Mouse (Mus musculus) right cerebral cortex, postnatal 10 days (tissue): Measurements from ENCODE around the gene Ndufb3.
"Not testable (repeated sequence)": the region's sequence is repeated elsewhere in the genome, so short reads cannot be mapped to it uniquely, and the experiment has no call there.

ENCODE experiments used
- DNase-seq, 2 experiments: peaks; one replicate each; pipeline ENCODE4 v3.0.0; 2021; ENCODE audit warnings: low spot score in 2 of 2

Gene Ndufb3

DNA sequence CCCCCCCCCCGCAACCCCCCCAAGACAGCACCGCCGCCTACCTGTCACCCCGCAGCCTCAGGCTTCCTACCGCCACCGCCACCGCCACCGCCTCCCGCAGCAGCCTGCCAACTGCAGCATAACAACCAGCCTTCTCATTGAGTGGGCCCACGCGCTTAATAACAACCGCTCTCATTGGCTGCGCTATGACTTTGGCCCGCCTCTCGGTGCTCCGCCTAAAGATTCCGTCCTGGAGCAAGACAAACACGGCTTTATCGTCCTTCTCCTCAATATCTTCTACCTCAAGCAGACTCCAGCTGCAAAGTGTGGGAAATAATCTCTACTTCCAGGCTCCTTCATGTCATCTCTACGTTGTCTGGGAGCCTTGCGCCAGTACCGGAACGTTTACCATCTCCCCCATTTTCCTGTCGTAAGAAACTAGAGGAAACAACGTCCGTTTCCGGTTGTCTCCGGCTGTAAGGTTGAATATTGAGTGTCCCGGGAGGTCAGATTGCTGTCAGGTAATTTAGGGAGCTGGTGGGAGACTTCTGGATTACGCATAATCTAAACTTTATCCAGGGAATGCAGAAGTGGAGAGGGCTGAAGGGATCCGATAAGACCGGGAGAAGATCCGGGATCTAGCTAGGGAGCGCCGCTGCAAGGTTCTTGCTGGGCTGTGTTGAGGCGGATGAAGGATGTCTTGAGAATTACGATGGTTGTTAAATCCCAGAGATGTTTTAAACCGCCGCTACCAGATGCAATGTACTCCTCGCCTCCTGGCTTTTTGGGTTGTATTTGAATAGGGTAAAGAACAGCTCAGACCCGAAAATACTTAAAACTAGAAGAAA lies at the start of gene Ndufb3, which contains the start of gene Fam126b:
Gene Ndufb3 (plus strand): TSS at position 214 of the 827 bp plus-strand sequence.
Gene Fam126b (minus strand): TSS at position 153 of the 827 bp plus-strand sequence.
- DNase-seq, result peak; percentile 94 to 95

DNA sequence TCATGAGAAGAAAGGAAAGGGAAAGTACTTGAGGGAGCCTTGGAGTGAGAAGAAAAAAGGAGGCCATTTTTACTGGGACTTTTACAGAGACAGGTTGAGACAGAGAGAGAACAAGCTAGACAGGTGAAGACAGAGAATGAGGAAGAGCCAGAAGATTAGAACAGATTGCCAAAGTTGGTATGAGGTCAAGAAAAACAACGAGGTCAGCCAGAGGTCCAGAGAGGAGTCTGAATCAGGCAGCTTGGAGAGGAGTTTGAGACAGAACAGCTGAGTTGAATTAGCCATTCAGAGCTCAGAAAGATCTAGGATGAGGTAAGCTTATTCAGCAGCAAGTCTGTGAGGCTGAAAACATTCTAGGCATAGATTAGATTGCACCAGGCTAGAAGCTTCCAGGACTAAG lies 44.8 kb upstream of the Ndufb3 start:
- no peak for DNase-seq

DNA sequence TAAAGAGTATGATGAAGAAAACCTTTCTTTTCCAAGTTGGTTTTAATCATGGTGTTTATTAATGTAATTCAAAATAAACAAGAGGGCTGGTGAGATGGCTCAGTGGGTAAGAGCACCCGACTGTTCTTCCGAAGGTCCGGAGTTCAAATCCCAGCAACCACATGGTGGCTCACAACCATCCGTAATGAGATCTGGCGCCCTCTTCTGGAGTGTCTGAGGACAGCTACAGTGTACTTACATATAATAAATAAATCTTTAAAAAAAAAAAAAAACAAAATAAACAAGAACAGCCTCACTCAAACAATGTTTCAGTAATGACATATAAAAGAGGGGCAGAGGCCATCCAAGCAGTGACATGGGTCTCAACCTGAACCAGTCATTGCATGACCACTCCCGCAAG lies 25.8 kb upstream of the Ndufb3 start:
- DNase-seq, result not testable (repeated sequence)

DNA sequence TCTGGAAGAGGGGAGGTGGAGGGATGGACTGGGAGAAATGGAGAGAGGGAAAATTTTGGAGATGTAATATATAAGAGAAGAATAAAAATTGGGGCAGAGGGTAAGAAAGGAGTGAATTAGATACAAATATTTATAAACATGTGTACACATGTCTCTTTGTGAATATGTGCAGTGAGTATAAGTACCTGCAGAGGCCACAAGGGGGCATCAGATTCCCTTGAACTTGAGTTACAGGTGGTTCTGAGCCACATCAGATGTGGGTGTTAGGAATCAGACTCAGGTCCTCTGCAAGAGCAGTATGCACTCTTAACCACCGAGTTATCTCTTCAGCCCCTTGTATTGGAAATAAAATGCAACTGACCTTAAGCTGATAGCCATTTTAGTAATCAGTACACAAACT lies 23.7 kb upstream of the Ndufb3 start:
- peak in 1 of 2 experiments; percentile 32 for DNase-seq

DNA sequence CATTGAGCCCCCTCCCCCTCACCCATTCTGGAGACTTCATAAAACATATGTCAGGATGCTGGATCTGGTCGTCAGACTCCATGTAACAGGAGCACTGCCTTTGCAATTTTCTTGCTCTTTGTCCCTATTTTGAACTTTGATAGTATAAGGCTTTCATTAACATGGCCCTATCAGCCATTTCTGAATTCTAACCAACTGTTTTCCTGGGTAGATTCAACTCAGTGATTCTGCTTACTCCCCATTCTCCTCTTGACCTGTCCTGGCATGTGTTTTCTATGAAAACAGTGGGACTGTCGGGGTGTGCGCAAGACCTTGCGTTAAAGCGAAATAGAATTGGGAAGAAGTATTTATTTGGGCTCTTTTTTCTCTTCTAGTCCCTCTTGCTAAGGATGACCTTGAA lies 21.2 kb upstream of the Ndufb3 start:
- DNase-seq, result no peak

DNA sequence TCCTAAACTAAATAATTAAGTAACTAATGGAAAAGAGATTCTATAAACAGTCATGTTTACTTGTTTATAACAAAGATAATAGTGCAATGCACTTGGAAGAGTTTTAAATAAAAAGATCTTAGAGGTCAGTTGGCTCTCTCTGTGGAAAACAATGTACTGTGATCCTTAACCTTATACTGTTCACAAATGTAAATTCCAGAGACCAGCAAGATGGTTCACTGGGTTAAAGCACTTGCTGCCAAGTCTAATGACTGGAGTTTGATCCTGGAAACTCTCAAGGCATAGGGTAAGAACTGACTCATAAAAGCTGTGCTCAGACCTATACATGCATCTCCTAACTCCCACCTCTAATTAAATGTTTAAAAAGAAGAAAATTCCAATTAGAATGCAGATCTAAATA lies 19.6 kb upstream of the Ndufb3 start:
- no peak for DNase-seq

DNA sequence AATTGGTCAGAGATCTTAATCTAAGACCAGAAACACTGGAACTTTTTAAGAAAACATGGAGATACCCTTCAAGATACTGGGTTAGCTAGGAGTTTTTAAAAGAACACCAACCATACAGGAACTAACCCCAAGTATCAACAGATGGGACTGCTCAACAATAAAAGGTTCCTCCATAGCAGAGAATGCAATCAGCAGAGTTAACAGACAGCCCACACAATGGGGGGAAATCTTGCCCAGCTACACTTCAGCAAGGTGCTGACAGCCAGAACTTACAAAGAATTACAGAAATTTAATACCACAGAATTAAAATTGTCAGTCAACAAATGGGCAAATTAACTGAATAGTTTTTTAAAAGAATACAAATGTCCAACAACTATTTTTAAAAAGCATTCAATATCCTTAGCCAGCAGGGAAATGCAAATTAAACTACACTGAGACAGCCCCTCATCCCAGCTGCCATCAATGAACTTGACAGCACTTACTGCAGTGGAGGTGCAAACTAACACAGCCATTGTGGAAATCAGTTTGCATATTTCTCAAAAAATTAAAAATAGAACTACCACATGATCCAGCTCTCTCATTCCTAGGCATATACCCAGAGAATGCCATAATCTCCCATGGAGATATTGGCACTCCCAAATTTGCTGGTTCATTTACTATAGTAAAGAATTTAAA lies 17.6 kb upstream of the Ndufb3 start:
- no peak for DNase-seq

DNA sequence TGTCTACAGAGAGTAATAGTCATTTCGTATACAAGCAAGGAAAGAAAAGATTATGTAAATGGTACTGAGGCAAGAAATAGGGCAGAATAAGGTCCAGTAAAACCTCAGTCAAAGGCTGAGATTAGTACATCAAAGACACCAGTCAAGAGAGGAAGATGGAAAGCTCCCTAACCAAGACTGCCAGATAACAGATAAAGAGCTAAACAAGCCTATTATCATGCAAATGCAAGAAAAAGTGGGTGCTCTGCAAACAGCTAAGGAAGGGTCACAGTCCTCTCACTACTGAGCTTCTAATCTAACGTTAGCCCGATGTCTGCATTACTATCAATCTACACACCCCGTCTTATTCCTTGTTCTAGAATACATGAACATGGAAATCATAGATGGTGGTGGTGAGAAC lies 15.7 kb upstream of the Ndufb3 start:
- no peak for DNase-seq

DNA sequence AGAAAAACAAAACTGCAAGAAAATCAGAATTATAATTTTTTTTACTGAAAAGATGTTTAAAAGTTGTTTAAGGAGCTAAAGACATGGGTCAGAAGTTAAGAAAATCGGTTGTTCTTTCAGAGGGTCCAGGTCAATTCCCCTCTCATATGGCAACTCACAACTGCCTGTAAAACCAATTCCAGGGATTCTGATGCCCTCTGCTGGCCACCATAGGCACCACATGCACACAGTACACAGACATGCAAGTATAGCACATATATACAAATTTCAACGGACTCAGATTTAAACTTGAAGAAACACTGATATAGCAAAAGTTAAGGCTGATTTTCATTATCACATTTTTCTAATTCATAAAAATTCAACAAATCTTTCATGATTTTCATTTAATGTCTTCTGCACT lies 7.0 kb upstream of the Ndufb3 start:
- DNase-seq, result peak in 1 of 2 experiments; percentile 38

DNA sequence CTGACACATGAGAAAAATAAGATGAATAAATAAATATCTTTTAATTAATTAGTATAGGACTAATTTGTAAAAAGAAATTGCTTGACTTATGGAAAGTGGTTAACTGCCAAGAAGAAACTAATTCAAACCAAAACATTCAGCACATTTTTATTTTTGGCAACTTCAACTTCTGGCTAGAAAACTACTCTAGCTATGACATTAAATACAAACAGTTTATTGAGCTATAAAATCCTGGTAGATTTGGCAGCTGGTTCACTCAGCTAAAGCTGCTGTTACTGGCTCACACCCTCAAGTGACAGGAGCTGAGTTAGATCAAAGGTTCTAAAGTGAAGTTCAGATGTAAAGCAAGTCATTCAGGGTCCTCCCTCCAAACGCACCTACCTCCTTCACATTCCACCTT lies 3.6 kb upstream of the Ndufb3 start:
- DNase-seq, result no peak

DNA sequence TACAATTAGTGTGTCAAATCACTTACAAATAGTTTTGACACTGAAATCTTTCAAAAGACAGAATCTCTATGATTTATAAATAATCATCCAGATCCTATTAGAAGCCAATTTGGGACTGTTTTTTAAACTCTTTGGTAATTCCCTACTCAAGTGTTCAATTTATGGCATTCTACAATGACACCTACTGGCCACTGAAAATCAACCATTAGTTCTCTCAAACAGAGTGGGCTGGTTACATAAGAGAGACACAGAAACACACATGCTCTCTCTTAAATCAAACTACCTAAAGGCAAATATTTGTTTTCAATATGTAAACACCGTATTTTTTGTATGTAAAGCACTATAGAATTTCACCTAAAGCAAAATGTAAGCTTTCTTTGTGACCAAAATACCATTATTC lies 1.9 kb upstream of the Ndufb3 start:
- no peak for DNase-seq

DNA sequence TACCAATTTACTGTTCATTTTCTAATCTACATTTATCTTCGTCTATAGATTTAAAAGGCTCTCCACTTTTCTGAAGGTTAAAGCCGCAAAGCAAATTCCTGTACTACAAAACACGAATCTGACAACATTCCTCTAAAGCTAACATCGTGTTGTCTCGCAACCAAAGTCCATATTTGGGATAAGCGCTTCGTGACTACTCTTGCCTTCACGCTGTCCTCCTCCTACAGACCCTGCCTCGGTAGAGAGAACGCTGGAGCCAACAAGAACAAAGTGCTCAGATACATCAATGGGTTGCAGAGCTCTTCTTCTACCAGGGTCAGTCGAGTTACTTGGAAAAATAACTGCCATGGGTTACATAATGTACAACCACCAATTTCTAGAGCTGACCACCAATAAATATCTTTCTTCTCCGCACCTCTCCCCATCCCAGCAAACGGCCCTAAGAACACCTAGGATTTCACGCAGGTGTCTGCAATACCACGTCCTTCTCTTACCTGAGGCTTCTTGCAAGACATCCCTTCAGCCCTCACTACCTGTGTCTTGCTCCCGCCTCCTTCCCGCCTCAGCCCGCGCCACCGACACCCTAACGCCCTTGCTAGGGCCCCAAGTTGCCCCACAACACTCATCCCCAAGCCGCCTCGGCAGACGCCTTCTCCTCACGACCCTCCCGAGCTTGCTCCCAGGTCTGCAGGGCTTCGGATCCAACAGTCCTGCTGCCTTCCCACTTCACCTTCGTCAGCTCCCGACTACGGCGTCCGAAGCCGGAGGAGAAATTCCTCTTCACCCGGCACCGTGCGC lies 612 bp upstream of the Ndufb3 start:
- DNase-seq, result no peak

DNA sequence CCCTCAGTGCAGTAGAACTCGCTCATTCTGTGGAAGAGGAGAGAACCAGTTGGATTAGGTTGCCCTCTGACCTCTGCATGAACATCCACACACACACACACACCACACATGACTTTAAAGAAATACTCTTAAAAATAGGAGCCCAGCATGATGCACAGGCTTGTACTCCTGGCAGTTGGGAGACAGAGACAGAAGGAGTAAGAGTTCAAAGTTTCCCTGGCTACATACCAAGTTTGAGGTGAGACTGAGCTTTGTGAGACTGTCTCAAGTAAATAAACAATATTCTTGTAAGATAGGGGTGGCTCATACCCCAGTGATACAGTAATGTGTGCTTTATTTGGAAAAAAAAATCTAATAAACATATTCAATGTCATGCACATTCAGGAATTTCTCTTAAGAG lies 1.3 kb downstream of the Ndufb3 start:
- no peak for DNase-seq

DNA sequence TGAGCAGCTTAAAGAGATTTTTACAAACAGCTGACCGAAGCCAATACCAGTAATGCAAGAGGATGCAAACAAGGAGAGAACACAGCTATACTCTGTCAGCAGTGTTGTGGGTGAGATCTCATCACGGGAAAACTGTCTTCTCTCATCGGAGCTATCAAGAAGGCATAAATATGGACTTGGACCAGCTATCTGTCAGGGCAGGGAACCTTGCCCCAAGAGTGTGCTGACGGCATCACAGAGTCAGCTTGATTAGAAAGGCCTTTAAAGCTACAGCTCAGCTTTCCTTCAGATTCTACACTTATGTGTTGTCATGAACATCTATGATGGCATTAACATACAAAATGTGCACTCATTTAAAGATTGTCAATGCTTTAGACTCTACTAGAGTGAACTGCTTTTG lies 16.5 kb downstream of the Ndufb3 start:
- DNase-seq, result no peak

DNA sequence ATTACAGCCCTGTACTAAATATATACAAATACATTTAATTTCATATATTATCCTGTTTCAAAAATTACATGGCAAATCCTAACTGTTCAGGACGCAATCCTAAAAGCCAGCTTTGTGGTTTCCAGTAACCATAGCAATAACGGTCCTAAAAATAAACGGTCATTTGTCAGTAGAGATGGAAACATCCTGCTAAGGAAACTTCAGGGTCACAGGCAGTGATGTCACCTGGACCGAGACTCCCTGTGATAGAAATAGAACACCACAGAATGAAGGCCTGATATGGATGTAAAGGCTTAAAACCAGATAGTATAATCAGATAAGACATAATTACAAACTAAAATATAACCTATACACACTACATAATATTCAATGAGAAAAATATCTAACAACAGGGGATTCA lies 17.6 kb downstream of the Ndufb3 start:
- DNase-seq, result no peak

DNA sequence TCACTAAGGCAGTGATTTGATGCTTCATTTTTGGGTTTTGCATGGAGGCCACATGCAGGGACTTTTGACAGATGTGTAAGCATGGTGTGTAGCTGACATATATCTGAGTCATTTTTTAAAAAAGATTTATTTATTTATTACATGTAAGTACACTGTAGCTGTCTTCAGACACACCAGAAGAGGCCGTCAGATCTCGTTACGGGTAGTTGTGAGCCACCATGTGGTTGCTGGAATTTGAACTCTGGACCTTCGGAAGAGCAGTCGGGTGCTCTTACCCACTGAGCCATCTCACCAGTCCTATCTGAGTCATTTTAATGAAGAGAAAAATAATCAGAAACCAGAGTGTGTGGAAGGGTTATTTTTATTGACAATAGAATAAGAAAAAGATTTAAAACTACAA lies 23.4 kb downstream of the Ndufb3 start:
- not testable (repeated sequence) for DNase-seq

DNA sequence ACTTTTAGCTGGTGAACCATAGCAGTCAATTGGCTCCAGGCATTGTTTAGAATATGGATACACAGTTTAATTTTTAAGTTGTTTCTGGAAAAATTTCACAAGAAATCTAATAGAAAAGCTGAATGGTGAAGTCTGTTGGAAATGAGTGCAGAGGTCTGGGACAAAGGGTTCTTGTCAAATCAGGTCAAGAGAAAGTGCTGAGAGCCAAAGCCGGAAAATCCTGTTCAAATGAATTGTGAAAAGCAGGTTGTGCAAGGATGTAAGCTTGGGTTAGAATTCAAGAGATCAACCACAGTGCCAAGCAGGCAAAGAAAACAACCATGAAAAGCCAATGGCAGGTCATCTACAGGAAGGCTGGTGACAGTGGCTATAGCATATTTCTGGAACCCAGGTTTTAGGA lies 24.0 kb downstream of the Ndufb3 start:
- no peak for DNase-seq

DNA sequence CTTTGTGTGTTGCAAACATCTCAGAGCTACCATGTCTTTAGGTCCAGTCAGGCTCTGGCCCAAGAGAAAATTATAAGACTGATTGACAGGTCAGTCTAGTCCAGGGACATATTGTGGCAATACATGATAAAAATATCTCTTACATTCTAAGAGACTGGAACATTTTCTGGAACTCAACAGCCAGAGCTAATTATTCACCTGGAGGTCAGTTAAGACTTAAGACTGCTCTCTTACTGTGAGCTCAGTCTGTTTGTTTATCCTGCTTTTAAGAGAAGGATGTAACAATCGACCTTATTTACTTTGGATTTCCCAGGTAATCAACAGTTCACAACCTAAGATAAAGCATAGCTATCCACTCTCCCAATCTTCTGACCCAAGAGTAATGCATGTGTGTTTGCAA lies 24.4 kb downstream of the Ndufb3 start:
- DNase-seq, result no peak

DNA sequence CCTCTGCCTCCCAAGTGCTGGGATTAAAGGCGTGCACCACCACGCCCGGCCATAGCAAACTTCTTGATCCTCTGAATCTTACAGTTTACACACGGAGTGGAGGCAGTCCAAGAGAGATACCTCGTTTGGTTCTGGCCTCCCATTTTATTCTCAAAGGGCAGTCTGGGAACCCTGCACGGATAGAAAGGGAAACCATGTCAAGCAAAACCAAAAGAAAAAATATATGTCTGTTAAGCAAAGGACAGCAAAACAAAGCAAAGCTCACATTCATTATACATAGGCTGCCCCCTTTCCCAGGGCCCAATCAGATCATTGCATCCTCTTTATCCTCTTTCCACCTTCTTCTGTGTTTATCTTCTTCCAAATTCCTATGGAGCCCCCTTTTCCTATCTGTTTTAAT lies 27.6 kb downstream of the Ndufb3 start:
- DNase-seq, result peak in 1 of 2 experiments; percentile 35

DNA sequence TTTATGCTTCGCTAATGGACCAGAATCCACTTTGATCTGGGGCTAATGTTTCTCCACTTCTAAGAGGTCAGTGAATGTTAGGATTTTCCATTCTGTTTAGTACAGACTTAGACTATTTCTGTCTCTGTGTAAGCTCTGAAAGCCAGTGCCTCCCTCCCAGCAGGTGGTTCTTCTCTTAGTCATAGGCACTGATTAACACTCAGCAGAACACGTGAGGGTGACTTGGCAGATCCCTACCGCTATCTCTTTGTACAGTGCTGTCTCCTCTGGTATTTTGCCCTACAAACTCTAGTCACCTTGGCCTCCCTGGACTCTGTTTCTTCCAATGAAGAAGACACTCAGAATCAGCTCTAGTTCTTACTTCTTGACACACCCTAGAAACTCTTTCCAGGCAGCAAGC lies 28.2 kb downstream of the Ndufb3 start:
- DNase-seq, result no peak

DNA sequence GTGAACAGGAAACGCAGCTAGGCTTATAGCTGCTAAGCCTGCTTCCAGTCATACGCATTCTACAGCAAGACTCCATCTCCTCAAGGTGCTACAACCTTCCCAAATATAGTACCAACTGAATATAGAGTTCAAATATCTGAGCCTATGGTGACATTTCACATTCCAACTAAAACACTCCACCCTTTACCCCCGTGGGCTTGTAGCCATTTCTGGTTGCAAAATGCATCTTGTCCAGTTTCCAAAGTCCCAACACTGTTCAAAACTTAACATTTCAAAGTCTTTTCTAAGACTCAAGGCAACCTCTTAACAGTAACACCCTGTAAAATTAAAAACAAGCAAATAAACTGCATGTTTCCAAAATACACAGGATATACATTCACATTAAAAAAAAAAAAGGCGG lies 29.0 kb downstream of the Ndufb3 start:
- DNase-seq, result no peak

DNA sequence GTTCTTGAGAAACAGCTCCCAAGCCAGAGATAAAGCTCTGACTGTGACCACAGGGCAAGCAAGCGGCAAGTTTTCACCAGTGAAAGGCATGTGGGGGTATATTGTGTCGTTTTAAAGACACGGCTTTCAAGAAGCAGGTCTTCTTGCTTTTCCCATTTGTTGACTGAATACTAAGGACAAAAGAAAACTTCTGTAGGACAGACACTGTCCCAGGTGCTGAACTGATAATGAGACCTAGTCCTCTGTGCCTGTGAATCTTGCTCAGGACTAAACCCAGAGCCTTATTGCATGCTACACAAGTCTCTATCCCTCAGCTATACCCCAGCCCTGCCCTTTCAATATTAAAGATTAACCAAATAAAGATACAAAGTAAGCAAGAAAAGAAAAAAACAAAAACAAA lies 30.0 kb downstream of the Ndufb3 start:
- no peak for DNase-seq
